8 mouse cellular contexts compared by ENCODE assay signal in the genomic region with DNA sequence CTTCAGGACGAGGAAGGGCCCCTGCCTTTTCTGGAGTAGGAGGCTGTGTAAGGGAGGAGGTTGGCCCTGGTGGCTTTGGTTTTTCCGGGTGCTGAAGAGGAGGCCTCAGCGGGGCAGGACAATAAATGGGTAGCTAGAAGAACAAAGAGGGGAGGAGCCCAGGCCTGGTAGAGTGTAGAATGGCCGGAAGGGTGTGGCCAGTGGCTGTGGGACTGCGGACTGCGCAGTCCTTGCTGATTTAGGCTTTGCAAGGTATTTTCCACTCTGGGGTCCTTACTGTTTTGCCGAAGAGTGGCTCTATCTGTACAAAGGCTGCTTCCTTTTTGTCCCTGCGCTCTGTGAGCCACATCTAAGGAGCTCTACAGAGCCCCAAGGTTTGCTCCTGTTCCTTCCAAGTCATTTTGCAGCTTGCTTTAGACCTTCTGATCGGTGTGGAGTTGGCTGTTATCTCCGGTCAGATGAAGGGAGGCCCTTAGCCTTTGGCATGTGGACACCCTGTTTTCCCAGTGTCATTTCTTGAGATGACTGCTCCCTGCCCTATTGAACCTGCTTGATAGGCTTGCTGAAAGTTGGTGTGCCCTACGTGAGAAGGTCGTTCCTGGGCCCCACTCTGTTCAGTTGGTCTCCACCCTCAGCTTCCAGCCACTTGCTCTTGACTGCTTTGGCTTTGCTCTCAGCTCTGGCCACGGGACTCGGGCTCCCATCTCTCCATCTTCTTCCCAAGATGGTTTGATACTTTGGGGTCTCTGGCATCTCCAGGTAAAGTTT. TPM values are rescaled to one million over a fixed set of nuclear protein-coding genes. Genes with fewer than 3 reads are reported as not detected.
DNase-seq lines count a peak whose midpoint lies in the region; ATAC-seq lines count a peak whose summit lies in the region.

No protein-coding gene starts in this region.

- peaks cover 4% of the 10 kb centered on the region; the same call in 1 of the 2 replicates for H3K36me3 ChIP-seq in embryonic facial prominence, embryonic 15.5 days
- H3K36me3 ChIP-seq in lung, embryonic 15.5 days, result no peaks in the 10 kb centered on the region

- no peak overlapping the region for H3K4me2 ChIP-seq in embryonic facial prominence, embryonic 15.5 days (replicated peaks)
- no peak overlapping the region for H3K4me2 ChIP-seq in lung, embryonic 15.5 days

- no peak overlapping the region for H3K9ac ChIP-seq in embryonic facial prominence, embryonic 15.5 days
- H3K9ac ChIP-seq in lung, embryonic 15.5 days, result no peak overlapping the region

- H3K9me3 ChIP-seq in embryonic facial prominence, embryonic 15.5 days (replicated peaks), result no peaks in the 10 kb centered on the region
- H3K9me3 ChIP-seq in lung, embryonic 15.5 days, result no peaks in the 10 kb centered on the region

- peak overlapping the region; percentile 35 for H3K27ac ChIP-seq in embryonic facial prominence, embryonic 15.5 days (replicated peaks)
- peak overlapping the region; percentile 64 for H3K27ac ChIP-seq in lung, embryonic 15.5 days

- 79% methylated on average over 14 of the region's 14 CpGs for WGBS in embryonic facial prominence, embryonic 15.5 days
- 64% methylated on average over 14 of the region's 14 CpGs for WGBS in lung, embryonic 15.5 days

- no peak for ATAC-seq in embryonic facial prominence, embryonic 15.5 days (ENCODE audit: insufficient number of reproducible peaks, low FRiP score, low TSS enrichment, low read depth)
- ATAC-seq in lung, embryonic 15.5 days (ENCODE audit: borderline replicate concordance, extremely low read depth, low FRiP score, low TSS enrichment), result peak; percentile 46; the same call in 1 of the 2 replicates

- H3K4me1 ChIP-seq in embryonic facial prominence, embryonic 15.5 days, result peaks cover 36% of the 10 kb centered on the region
- peaks cover 34% of the 10 kb centered on the region for H3K4me1 ChIP-seq in lung, embryonic 15.5 days

- no peaks in the 10 kb centered on the region for H3K27me3 ChIP-seq in embryonic facial prominence, embryonic 15.5 days
- no peaks in the 10 kb centered on the region for H3K27me3 ChIP-seq in lung, embryonic 15.5 days

- no peak overlapping the region for H3K4me3 ChIP-seq in embryonic facial prominence, embryonic 15.5 days (replicated peaks)
- no peak overlapping the region for H3K4me3 ChIP-seq in lung, embryonic 15.5 days

- DNase-seq in gastrocnemius, postnatal 25 days, result peak; percentile 50
- DNase-seq in gastrocnemius, adult 8-10 months (ENCODE audit: low spot score in 2 of 2), result no peak
- DNase-seq in kidney, adult 11 months, result peak; percentile 50
- no peak for DNase-seq in ovary, postnatal 36 days (ENCODE audit: low spot score)
- DNase-seq in embryo, embryonic 10.5 days (ENCODE audit: low spot score), result no peak
- DNase-seq in layer of hippocampus, postnatal 25 days (ENCODE audit: extremely low spot score in 1 of 2, low spot score in 1 of 2), result no peak

RNA-seq across cellular contexts. Expression of a gene that starts 52.5 kb away (rescaled TPM):
- 10 to 100 TPM; 64.0 to 65.0 TPM for total RNA-seq in gastrocnemius, postnatal 25 days (2021)
- 10 to 100 TPM; 64.1 to 73.9 (median 67.9) TPM for total RNA-seq in gastrocnemius, adult 8-10 months (2022)
- 132 and 138 TPM in 2 replicates for polyA plus RNA-seq in embryonic facial prominence, embryonic 15.5 days (2015; fragmentation: Nextera tagmentation; extraction: Ambion mirVana)
- 167 and 171 TPM in 2 replicates for polyA plus RNA-seq in lung, embryonic 15.5 days (2015; fragmentation: Nextera tagmentation; extraction: Ambion mirVana)
- total RNA-seq in layer of hippocampus, postnatal 25 days (2021), result 100 to 1,000 TPM; 242 to 246 TPM

Comparison
In these comparisons a context has a peak if more than half of its experiments do, and no peak if none do; other contexts are left out.
1. DNase-seq: peak in gastrocnemius, postnatal 25 days (single experiment) and kidney, adult 11 months (single experiment); none in gastrocnemius, adult 8-10 months (0 of 2), ovary, postnatal 36 days (single experiment), embryo, embryonic 10.5 days (single experiment) and layer of hippocampus, postnatal 25 days (0 of 2).